Mouse (Mus musculus) G1E (cell line): ENCODE data around the gene Hmgb2.

Experiments
- CTCF ChIP-seq: IDR thresholded peaks from 2 replicates; pipeline ENCODE4 v1.5.1; 2012; ENCODE audit warnings: low read depth, low read length, inconsistent platforms, mixed read lengths
- GATA2 ChIP-seq: IDR thresholded peaks from 2 replicates; pipeline ENCODE4 v1.6.1; 2012; ENCODE audit warnings: low read depth, low read length, inconsistent platforms, borderline replicate concordance
- POLR2AphosphoS5 ChIP-seq: IDR thresholded peaks from 2 replicates; pipeline ENCODE4 v1.6.1; 2012; ENCODE audit warnings: low read depth, low read length, inconsistent platforms; ENCODE audit not compliant: insufficient replicate concordance

DNA sequence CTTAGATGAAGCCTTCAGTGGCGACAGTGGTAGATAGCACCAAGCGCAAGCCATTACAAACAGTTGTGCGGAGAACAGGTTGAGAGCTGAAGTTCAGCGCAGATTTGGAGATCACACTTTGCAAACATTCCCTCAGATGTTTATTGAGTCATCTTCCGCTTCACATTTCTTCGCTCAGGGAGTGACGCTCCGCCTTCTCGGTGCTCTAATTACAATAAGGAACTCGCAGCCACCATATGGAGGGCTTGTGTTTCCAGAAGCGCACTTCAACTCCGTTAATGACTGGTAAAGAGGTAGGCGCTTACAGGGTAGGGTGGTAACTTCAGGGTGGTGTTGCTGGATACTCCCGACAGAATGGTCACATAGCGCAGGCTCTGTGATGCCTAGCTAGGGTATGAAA is 52.0 kb downstream of the Hmgb2 start:
- TF ChIP-seq POLR2AphosphoS5, result no peak
- no peak for TF ChIP-seq CTCF
- no peak for TF ChIP-seq GATA2
